Mouse (Mus musculus) mammary gland, adult 2 months (tissue): ENCODE data around the gene Carmil1. TPM values are rescaled to one million over a fixed set of nuclear protein-coding genes. Genes with fewer than 3 reads are reported as not detected.

Experiments
- polyA plus RNA-seq: library from polyadenylated mRNA; depleted of rRNA; stranded (reverse); fragments of >200 nt; gene quantifications from 2 replicates; pipeline ENCODE4 v1.2.3, GENCODE M21; 2012; ENCODE audit warnings: low replicate concordance; rRNA removed

Carmil1 gene
- 3.3 and 5.3 TPM in 2 replicates for polyA plus RNA-seq

DNA sequence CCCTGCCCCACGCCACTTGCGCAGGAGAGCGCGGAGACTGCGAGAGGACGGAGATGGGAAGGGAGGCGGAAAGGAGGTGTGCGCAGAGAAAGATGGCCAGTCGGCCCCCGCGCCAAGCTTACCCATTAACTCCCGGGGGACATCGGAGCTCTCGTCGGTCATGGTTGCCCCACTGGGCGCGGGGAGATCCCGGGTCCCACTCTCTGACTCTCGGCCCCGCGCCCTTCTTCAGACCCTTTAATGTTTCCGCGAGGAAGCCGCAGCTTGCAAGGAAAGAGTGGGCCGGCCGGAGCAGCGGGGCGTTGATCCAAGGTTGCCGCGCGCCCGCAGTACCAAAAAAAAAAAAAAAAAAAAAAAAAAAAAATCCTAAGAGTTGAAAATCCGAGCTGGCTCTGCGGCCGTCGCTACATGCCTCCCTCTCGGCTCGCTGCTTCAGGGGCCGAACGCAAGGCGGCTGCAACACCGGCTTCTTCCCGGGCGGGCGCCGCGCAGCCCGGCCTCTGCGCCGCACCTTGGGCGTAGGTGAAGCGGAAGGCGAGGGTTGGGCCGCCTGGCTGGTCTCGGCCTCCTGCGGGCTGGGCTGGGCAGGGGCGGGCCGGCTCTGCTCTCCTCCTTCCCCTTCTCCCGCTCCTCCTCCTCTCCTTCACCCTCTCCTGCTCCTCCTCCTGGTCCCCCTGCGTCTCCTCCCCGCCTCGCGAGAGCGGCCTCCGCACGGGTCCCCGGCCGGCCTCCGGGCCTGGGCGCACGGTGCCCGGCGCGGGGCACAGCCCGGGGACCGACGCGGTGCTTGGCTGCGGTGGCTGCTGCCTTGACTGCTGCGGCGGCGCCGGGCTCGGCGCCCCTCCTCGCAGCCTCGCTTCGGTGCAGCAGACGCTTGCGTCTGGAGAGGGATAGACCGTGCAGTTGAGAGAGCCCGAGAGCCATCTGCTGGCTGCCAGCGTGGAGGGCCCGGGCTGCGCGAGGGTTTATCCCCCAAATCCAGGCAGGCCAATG, at the start of gene Carmil1:
TSS of gene Carmil1 (minus strand) at position 357 of the 993 bp plus-strand sequence.

DNA sequence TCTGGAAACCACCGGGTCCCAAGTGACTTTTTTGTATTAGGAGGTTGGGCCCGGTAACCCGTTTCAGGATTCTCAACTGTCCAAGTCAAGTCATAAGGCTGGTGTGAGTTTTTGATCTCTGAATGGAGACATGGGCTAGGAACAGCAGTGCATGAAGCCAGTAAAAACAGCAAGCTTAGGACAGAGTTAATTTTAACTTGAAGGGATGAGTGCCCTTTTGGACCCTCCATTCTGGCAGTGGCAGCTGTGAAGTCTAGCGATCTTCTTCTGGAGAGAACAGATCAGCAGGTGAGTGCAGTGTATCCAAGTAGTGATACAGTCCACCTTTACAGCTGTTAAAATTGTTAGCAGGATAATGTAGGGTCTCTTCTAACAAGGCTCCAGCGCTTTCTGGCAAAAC, 46.6 kb upstream of the Carmil1 start, which contains the start of gene Cmah:
TSS of gene Cmah (plus strand) at position 204 of the 400 bp plus-strand sequence.

DNA sequence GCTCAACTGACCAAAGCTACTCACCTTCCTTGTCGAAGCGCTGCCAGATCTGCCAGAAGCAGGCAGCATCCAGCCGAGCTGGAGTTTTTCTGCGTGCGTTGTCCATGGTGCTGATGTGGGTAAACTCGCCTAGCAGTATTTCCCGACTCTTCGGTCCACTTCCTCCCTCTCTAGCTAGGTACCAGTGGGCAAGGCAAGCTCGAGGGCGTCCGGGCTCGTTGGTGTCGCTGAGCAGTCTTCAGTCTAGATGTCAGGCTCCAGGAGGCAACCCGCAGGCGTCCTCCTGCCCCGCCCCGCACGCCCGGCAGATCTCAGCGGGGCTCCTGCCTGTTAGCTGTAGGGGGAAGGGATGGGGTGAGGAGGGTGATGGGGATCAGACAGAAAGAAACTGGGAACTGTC, 289.7 kb downstream of the Carmil1 start, which contains the start of gene Scgn:
TSS of gene Scgn (minus strand) at position 287 of the 400 bp plus-strand sequence.

Other genes starting within 250 kb of the Carmil1 start
- gene Cmah, start 46.6 kb upstream of the Carmil1 start, polyA plus RNA-seq: 7.0 and 9.9 TPM in 2 replicates